4 mouse cellular contexts compared by ENCODE assay signal in genomic region chr9:96163983-96164382, GRCm38 (mm10). TPM values are rescaled to one million over a fixed set of nuclear protein-coding genes. Genes with fewer than 3 reads are reported as not detected.
A peak's percentile ranks its signal among the peaks of the same experiment; 100 is the strongest.
DNase-seq lines count a peak whose midpoint lies in the region; TF ChIP-seq lines count a peak whose summit lies in the region.
"Not testable (repeated sequence)": the region's sequence is repeated elsewhere in the genome, so short reads cannot be mapped to it uniquely, and the experiment has no call there.

No protein-coding gene starts in this region.

- in situ Hi-C loops in ES-E14 (cut with MboI; ENCODE audit: low sequenced_read_pairs in 2 of 2, unreplicated experiment in 2 of 2) = not testable (repeated sequence)

- H3K4me3 ChIP-seq in ES-Bruce4 (ENCODE audit: low read depth, low read length) = peak overlapping the region; percentile 13; the same call in 1 of the 2 replicates
- not testable (repeated sequence) for H3K4me3 ChIP-seq in ES-E14 (ENCODE audit: insufficient read depth in 1 of 2, low read depth in 1 of 2, low read length in 2 of 2, poor library complexity in 1 of 2, severe bottlenecking in 1 of 2)

- TF ChIP-seq POLR2A in ES-Bruce4 (IDR thresholded peaks at IDR 0.05; ENCODE audit: insufficient read depth, low read length) = not testable (repeated sequence)

- H3K27me3 ChIP-seq in ES-Bruce4 (ENCODE audit: control insufficient read depth, insufficient read depth, low read length, poor library complexity, severe bottlenecking) = not testable (repeated sequence)

- not testable (repeated sequence) for H3K9ac ChIP-seq in ES-Bruce4 (ENCODE audit: low read depth, poor library complexity, severe bottlenecking); ES-E14 (ENCODE audit: insufficient read depth, low read depth, low read length, poor library complexity, severe bottlenecking)

- H3K27ac ChIP-seq in ES-Bruce4 (ENCODE audit: insufficient read depth, low read length) = not testable (repeated sequence)
- H3K27ac ChIP-seq in ES-E14 (ENCODE audit: insufficient read depth, low read depth, low read length, poor library complexity, severe bottlenecking) = peak overlapping the region; percentile 76; the same call in 1 of the 2 replicates

- not testable (repeated sequence) for DNase-seq in ES-E14 (ENCODE audit: low read depth, low spot score)
- DNase-seq in R1 (ENCODE audit: low read depth, low spot score) (peak; percentile 61), ZHBTc4 (ENCODE audit: low read depth, low spot score) (peak; percentile 51)

- not testable (repeated sequence) for TF ChIP-seq EP300 in ES-Bruce4 (IDR thresholded peaks at IDR 0.05; ENCODE audit: insufficient read depth, low read depth, low read length)

- H3K36me3 ChIP-seq in ES-Bruce4 (ENCODE audit: control insufficient read depth, insufficient read depth, low read length, poor library complexity, severe bottlenecking); ES-E14 (ENCODE audit: control insufficient read depth, insufficient read depth, low read length, poor library complexity, severe bottlenecking): not testable (repeated sequence)

- not testable (repeated sequence) for H3K9me3 ChIP-seq in ES-Bruce4 (replicated peaks; ENCODE audit: control insufficient read depth, insufficient read depth, low read length, poor library complexity, severe bottlenecking); ES-E14 (ENCODE audit: control insufficient read depth, insufficient read depth, low read depth, low read length)

- TF ChIP-seq CTCF in ES-Bruce4 (IDR thresholded peaks at IDR 0.05; ENCODE audit: low read depth, low read length) = not testable (repeated sequence)

- H3K4me1 ChIP-seq in ES-Bruce4 (ENCODE audit: control insufficient read depth, insufficient read depth, low read length) = not testable (repeated sequence)
- peaks cover 6 to 12% of the 10 kb centered on the region in 2 experiments for H3K4me1 ChIP-seq in ES-E14 (ENCODE audit: control insufficient read depth in 2 of 2, insufficient read depth in 2 of 2, low read length in 2 of 2, poor library complexity in 1 of 2)

RNA-seq across cellular contexts. Expression of gene Tfdp2, which starts 32.1 kb away (rescaled TPM):
- polyA plus RNA-seq in ES-Bruce4 (2011; ENCODE audit: insufficient read depth, insufficient read length, low read depth, missing spikeins) = 55.8 and 59.5 TPM in 2 replicates
- 45.6 and 54.9 TPM in 2 replicates for total RNA-seq in ES-E14 (2012; rRNA removed)

RNA-seq across cellular contexts. Expression of gene Gk5, which starts 44.8 kb away (rescaled TPM):
- 15.1 and 18.0 TPM in 2 replicates for polyA plus RNA-seq in ES-Bruce4 (2011; ENCODE audit: insufficient read depth, insufficient read length, low read depth, missing spikeins)
- 12.7 and 13.2 TPM in 2 replicates for total RNA-seq in ES-E14 (2012; rRNA removed)
